Mouse (Mus musculus) CH12.LX (cell line): ENCODE data around the gene Ackr4. TPM values are rescaled to one million over a fixed set of nuclear protein-coding genes. Genes with fewer than 3 reads are reported as not detected.

Experiments used
- DNase-seq: peaks from one replicate; pipeline ENCODE4 v3.0.0-alpha.2; 2013; ENCODE audit errors: extremely low read depth
- H3K27ac ChIP-seq: 2 replicates; pipeline ENCODE4 v1.5.1; 2012; ENCODE audit warnings: low read depth, mild to moderate bottlenecking, control low read depth, moderate library complexity; ENCODE audit not compliant: insufficient read depth
- H3K27me3 ChIP-seq: replicated peaks from 2 replicates; pipeline ENCODE3; 2012; ENCODE audit warnings: inconsistent platforms
- H3K36me3 ChIP-seq, 2 experiments: replicated peaks in 1 of 2; 2 replicates each; pipeline versions ENCODE3 to v1.6.1; 2012; ENCODE audit warnings: inconsistent platforms in 1 of 2, low read length in 1 of 2, mild to moderate bottlenecking in 1 of 2, mixed read lengths in 1 of 2, moderate library complexity in 1 of 2; ENCODE audit not compliant: control insufficient read depth in 1 of 2, insufficient read depth in 1 of 2
- H3K4me1 ChIP-seq, 2 experiments: 2 replicates each; pipeline ENCODE4 v1.6.1; 2012; ENCODE audit warnings: inconsistent platforms in 1 of 2, moderate library complexity in 1 of 2; ENCODE audit not compliant: insufficient read depth in 2 of 2, control insufficient read depth in 1 of 2
- H3K4me2 ChIP-seq: 2 replicates; pipeline ENCODE4 v1.6.1; 2012; ENCODE audit warnings: low read depth, mild to moderate bottlenecking, control low read depth; ENCODE audit not compliant: poor library complexity, insufficient read depth, severe bottlenecking
- H3K4me3 ChIP-seq, 3 experiments: fragments of 150-350 bp in 1 of 3; sonication (generic) in 1 of 3; replicated peaks in 1 of 3; 2 replicates each; pipeline versions ENCODE3 to v1.5.1; 2011 to 2012; ENCODE audit warnings: low read depth in 2 of 3, low read length in 2 of 3, mild to moderate bottlenecking in 2 of 3, moderate library complexity in 2 of 3, control low read depth in 1 of 3, improper control_type of control experiment in 1 of 3, inconsistent platforms in 1 of 3, mixed read lengths in 1 of 3; ENCODE audit not compliant: poor library complexity in 1 of 3
- H3K79me2 ChIP-seq: replicated peaks from 2 replicates; pipeline ENCODE4 v1.6.1; 2012; ENCODE audit warnings: mild to moderate bottlenecking, moderate library complexity; ENCODE audit not compliant: control insufficient read depth, poor library complexity, insufficient read depth, severe bottlenecking; ENCODE audit errors: extremely low read depth
- H3K9ac ChIP-seq: 2 replicates; pipeline ENCODE4 v1.6.1; 2012; ENCODE audit warnings: low read depth, mild to moderate bottlenecking, control low read depth, moderate library complexity; ENCODE audit not compliant: insufficient read depth
- H3K9me3 ChIP-seq: replicated peaks from 2 replicates; pipeline ENCODE3; 2012; ENCODE audit warnings: low read length, inconsistent platforms, mixed read lengths
- BHLHE40 ChIP-seq: IDR thresholded peaks from 2 replicates; pipeline ENCODE4 v1.6.1; 2011; ENCODE audit warnings: mild to moderate bottlenecking, low read depth, low read length, improper control_type of control experiment
- CTCF ChIP-seq, 2 experiments: IDR thresholded peaks in 1 of 2; conservative IDR thresholded peaks in 1 of 2; 2 replicates each; pipeline ENCODE4 v1.5.1; 2011 to 2012; ENCODE audit warnings: low read depth in 2 of 2, low read length in 2 of 2, improper control_type of control experiment in 1 of 2, inconsistent platforms in 1 of 2, mild to moderate bottlenecking in 1 of 2, moderate library complexity in 1 of 2
- E2F4 ChIP-seq: IDR thresholded peaks from 2 replicates; pipeline ENCODE4 v1.6.1; 2011; ENCODE audit warnings: low read depth, low read length, improper control_type of control experiment; ENCODE audit not compliant: insufficient replicate concordance
- GABPA ChIP-seq: IDR thresholded peaks from 2 replicates; pipeline ENCODE4 v1.6.1; 2012; ENCODE audit warnings: low read depth, low read length, improper control_type of control experiment, inconsistent platforms; ENCODE audit not compliant: insufficient replicate concordance
- IRF4 ChIP-seq: IDR thresholded peaks from 2 replicates; pipeline ENCODE4 v1.6.1; 2014; ENCODE audit warnings: low read depth, mild to moderate bottlenecking, inconsistent platforms, low read length, improper control_type of control experiment
- MAFK ChIP-seq: IDR thresholded peaks from 2 replicates; pipeline ENCODE4 v1.6.1; 2011; ENCODE audit warnings: low read length, improper control_type of control experiment; ENCODE audit not compliant: insufficient replicate concordance
- MYC ChIP-seq: IDR thresholded peaks from 2 replicates; pipeline ENCODE4 v1.6.1; 2011; ENCODE audit warnings: low read depth, mild to moderate bottlenecking, improper control_type of control experiment, low read length
- NELFE ChIP-seq: IDR thresholded peaks from 2 replicates; pipeline ENCODE4 v1.6.1; 2011; ENCODE audit warnings: low read depth, low read length, improper control_type of control experiment
- NRF1 ChIP-seq: IDR thresholded peaks from 2 replicates; pipeline ENCODE4 v1.6.1; 2014; ENCODE audit warnings: low read depth, mild to moderate bottlenecking, inconsistent platforms, low read length, improper control_type of control experiment, moderate library complexity
- POLR2A ChIP-seq: IDR thresholded peaks from 2 replicates; pipeline ENCODE4 v1.6.1; 2011; ENCODE audit warnings: low read depth, mild to moderate bottlenecking, improper control_type of control experiment, low read length
- POLR2AphosphoS2 ChIP-seq: IDR thresholded peaks from 2 replicates; pipeline ENCODE4 v1.6.1; 2011; ENCODE audit warnings: low read depth, low read length, improper control_type of control experiment
- RAD21 ChIP-seq: IDR thresholded peaks from 2 replicates; pipeline ENCODE4 v1.6.1; 2011; ENCODE audit warnings: low read depth, mild to moderate bottlenecking, low read length, improper control_type of control experiment, moderate library complexity
- RCOR1 ChIP-seq: conservative IDR thresholded peaks from 2 replicates; pipeline ENCODE4 v1.6.1; 2012; ENCODE audit warnings: low read depth, mild to moderate bottlenecking, inconsistent platforms, low read length, improper control_type of control experiment
- SMC3 ChIP-seq: IDR thresholded peaks from 2 replicates; pipeline ENCODE4 v1.6.1; 2011; ENCODE audit warnings: low read depth, low read length, improper control_type of control experiment
- TBP ChIP-seq: conservative IDR thresholded peaks from 2 replicates; pipeline ENCODE4 v1.6.1; 2011; ENCODE audit warnings: low read depth, low read length, improper control_type of control experiment
- ZKSCAN1 ChIP-seq: IDR thresholded peaks from 2 replicates; pipeline ENCODE4 v1.6.1; 2012; ENCODE audit warnings: low read depth, inconsistent platforms, low read length, improper control_type of control experiment, borderline replicate concordance
- ZNF384 ChIP-seq: IDR thresholded peaks from 2 replicates; pipeline ENCODE4 v1.6.1; 2012; ENCODE audit warnings: low read depth, low read length, improper control_type of control experiment, inconsistent platforms
- dilution Hi-C: fragments of 300-500 bp; cut with MboI; formaldehyde crosslinking; loops from 2 replicates; pipeline ENCODE4 v1.14.3; 2020; ENCODE audit warnings: low sequenced_read_pairs; ENCODE audit not compliant: extremely low pct_unique_long_range_greater_than_20kb, extremely low pct_ligation_motif_present
- in situ Hi-C: fragments of 300-500 bp; cut with MboI; formaldehyde crosslinking; loops from 3 replicates; pipeline ENCODE4 v1.14.3; 2019; ENCODE audit warnings: low sequenced_read_pairs, low pct_ligation_motif_present, low pct_unique_long_range_greater_than_20kb, mixed read lengths
- polyA plus RNA-seq: library from polyadenylated mRNA; unstranded; fragments of >175 nt; gene quantifications from 2 replicates; pipeline ENCODE4 v1.2.1, GENCODE M21; 2012; ENCODE audit warnings: low read depth; ENCODE audit not compliant: insufficient read length
- total RNA-seq, 2 experiments: library from RNA; depleted of rRNA; stranded (reverse); fragments of 300-350 nt in 1 of 2; fragments of >200 nt in 1 of 2; gene quantifications; 2 replicates each; pipeline ENCODE4 v1.2.3; 2012 to 2014

Gene Ackr4
- total and polyA plus RNA-seq, 3 experiments: 0.17 to 0.39 (median 0.33) TPM

- H3K4me2 ChIP-seq: no peak overlapping the region
These were observed 91.3 kb downstream of the Ackr4 start for GRCm38 (mm10) chr9:104035261-104036015.

GRCm38 (mm10) chr9:104034718-104035117 is 92.0 kb downstream of the Ackr4 start:
- in situ Hi-C loops: no loop called here

More at GRCm38 (mm10) chr9:104035261-104036015, 91.3 kb downstream of the Ackr4 start:
- Histone ChIP-seq H3K36me3 (peaks cover 0 to 4% of the 10 kb centered on the region in 2 experiments), H3K9ac (no peak overlapping the region), H3K27me3 (no peaks in the 10 kb centered on the region), H3K27ac (no peak overlapping the region), H3K79me2 (no peaks in the 10 kb centered on the region), H3K4me1 (0 out of 4 replicates have a peak, but pooled peaks cover 0 to 3% of the 10 kb centered on the region in 2 experiments), H3K4me3 (no peak overlapping the region), H3K9me3 (no peaks in the 10 kb centered on the region)
- dilution Hi-C loops (no loop called here), in situ Hi-C loops (no loop called here)
- TF ChIP-seq ZKSCAN1: no peak
- TF ChIP-seq ZNF384: no peak
- no peak for TF ChIP-seq NRF1
- no peak for TF ChIP-seq MAFK
- TF ChIP-seq POLR2A: no peak
- peak; percentile 52 to 82 for TF ChIP-seq CTCF (conservative IDR thresholded peaks at IDR 0.05 in 1 of 2, IDR thresholded peaks at IDR 0.05 in 1 of 2; ENCODE audit: low read depth in 2 of 2, low read length in 2 of 2)
- TF ChIP-seq NELFE: 0 out of 2 replicates have a peak, but pooled peaks have one; percentile 22
- peak; percentile 51 for TF ChIP-seq RAD21
- TF ChIP-seq SMC3: peak; percentile 65
- peak; percentile 74 for DNase-seq

More at GRCm38 (mm10) chr9:104034718-104035117, 92.0 kb downstream of the Ackr4 start:
- no peak overlapping the region for H3K27ac ChIP-seq
- H3K79me2 ChIP-seq: no peaks in the 10 kb centered on the region
- H3K4me3 ChIP-seq: no peak overlapping the region
- dilution Hi-C loops: no loop called here
- H3K9ac ChIP-seq: no peak overlapping the region
- no peak for DNase-seq
- peaks cover 0 to 4% of the 10 kb centered on the region in 2 experiments for H3K36me3 ChIP-seq
- TF ChIP-seq TBP (no peak), GABPA (no peak), MYC (no peak), RCOR1 (no peak), CTCF (conservative IDR thresholded peaks at IDR 0.05 in 1 of 2, IDR thresholded peaks at IDR 0.05 in 1 of 2; ENCODE audit: low read depth in 2 of 2, low read length in 2 of 2) (no peak), NRF1 (no peak), BHLHE40 (no peak), E2F4 (no peak), IRF4 (no peak), POLR2AphosphoS2 (no peak)
- TF ChIP-seq, all 38 proteins: peak for 0
- Histone ChIP-seq H3K9me3 (no peaks in the 10 kb centered on the region), H3K4me1 (0 out of 4 replicates have a peak, but pooled peaks cover 0 to 3% of the 10 kb centered on the region in 2 experiments), H3K27me3 (no peaks in the 10 kb centered on the region), H3K4me2 (no peak overlapping the region)
